Mouse (Mus musculus): Measurements from ENCODE around the gene Tmem181a. TPM values are rescaled to one million over a fixed set of nuclear protein-coding genes. Genes with fewer than 3 reads are reported as not detected.
"Not testable (repeated sequence)": the region's sequence is repeated elsewhere in the genome, so short reads cannot be mapped to it uniquely, and the experiment has no call there.

The Tmem181a gene
- total and polyA plus RNA-seq, 2 experiments from 2014 or later = 59.0 to 71.9 TPM

DNA sequence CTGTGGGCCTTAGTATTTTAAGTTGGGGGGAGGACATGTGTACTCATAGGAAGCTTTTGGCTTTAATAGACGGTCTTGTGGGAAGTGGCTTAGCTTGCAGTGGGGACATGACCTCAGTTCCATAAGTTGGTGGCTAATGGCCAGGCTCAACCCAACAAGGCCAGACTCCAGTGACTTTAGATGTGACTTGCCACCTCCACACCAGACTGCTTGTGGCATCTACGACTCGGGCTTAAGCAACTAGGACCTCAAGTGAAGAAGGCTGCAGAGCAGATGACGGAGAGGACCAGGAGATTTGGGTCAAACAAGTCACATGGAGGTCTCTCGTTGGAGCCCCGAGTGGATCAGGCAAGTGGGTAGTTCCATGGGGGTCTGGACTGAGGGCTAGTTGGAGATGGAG is 18.0 kb downstream of the Tmem181a start:
- not testable (repeated sequence) for H3K4me1 ChIP-seq (ENCODE audit: insufficient read depth); ATAC-seq; H3K4me3 ChIP-seq (ENCODE audit: low read depth, low read length); H3K36me3 ChIP-seq (ENCODE audit: insufficient read depth); H3K27ac ChIP-seq (ENCODE audit: low read depth, low read length); H3K9ac ChIP-seq; DNase-seq; H3K4me2 ChIP-seq (ENCODE audit: low read depth); H3K27me3 ChIP-seq (ENCODE audit: insufficient read depth, low read length); H3K9me3 ChIP-seq (ENCODE audit: low read length)
- WGBS = 99% methylated on average over 4 of the region's 6 CpGs

DNA sequence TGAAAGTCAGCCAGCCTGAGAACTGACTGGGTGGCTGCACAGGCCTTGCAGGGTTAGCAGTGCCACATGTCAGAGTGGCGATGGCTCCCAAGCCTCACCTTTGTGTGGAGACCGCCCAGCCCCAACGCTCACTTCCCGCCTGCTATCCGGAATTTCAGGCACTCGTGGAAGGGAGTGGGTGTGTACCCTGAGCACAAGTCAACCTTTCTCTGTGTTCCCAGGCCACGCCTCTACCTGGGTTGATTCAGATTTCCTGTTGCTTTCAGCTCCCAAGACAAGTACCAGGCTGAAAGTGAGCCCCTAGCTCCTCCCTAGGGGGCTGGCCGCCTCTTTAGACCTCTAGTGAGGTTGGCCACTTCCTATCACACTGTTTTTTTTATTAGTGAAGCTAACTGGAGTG is 22.5 kb downstream of the Tmem181a start:
- DNase-seq, ATAC-seq: not testable (repeated sequence)

DNA sequence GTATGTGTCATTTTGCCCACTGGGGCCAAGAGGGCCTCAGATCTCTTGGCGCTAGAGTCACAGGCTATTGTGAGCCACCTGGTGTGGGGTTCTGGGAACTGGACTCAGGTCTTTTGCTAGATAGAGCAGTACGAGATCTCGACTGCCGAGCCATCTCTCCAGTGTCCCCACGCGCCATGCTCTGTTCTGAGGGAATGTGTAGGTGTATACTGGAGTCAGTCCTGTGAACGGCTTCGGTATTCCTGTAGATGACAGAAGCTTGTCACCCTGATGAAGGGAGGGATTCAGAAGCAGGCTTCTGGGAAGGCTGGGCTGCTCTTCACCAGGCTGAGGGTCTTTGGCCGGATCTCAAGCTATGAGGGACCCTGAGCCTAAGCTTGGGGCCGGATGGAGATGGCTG is 23.1 kb downstream of the Tmem181a start:
- not testable (repeated sequence) for H3K9me3 ChIP-seq (ENCODE audit: low read length); H3K4me1 ChIP-seq (ENCODE audit: insufficient read depth); DNase-seq; H3K27ac ChIP-seq (ENCODE audit: low read depth, low read length); H3K4me3 ChIP-seq (ENCODE audit: low read depth, low read length); H3K27me3 ChIP-seq (ENCODE audit: insufficient read depth, low read length); H3K9ac ChIP-seq; H3K36me3 ChIP-seq (ENCODE audit: insufficient read depth); H3K4me2 ChIP-seq (ENCODE audit: low read depth); ATAC-seq
- 91% methylated on average over 8 of the region's 10 CpGs for WGBS

More for the DNA sequence above, 22.5 kb downstream of the Tmem181a start:
- H3K9me3 ChIP-seq (ENCODE audit: low read length); H3K4me2 ChIP-seq (ENCODE audit: low read depth); H3K4me3 ChIP-seq (ENCODE audit: low read depth, low read length); H3K27ac ChIP-seq (ENCODE audit: low read depth, low read length); H3K9ac ChIP-seq; H3K27me3 ChIP-seq (ENCODE audit: insufficient read depth, low read length); H3K4me1 ChIP-seq (ENCODE audit: insufficient read depth); H3K36me3 ChIP-seq (ENCODE audit: insufficient read depth): not testable (repeated sequence)
- WGBS = 74% methylated on average over 8 of the region's 8 CpGs

DNA sequence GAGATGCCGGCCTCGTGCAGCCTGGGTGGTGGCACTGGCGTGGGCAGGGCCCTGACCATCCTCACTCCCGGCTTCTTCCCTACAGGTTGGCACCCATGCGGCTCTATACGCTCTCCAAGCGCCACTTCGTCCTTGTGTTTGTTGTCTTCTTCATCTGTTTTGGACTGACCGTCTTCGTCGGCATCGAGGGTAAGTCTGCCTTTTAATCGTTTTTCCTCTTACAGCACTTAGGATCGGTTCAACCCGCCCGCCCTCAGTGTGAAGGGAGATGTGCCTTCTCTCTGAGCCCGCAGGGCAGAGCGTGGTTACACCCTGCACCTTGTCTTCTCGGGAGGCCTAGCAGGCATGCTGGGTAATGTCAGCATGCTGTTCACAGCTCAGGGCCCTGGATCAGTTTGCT is 23.9 kb downstream of the Tmem181a start:
- not testable (repeated sequence) for DNase-seq; H3K9me3 ChIP-seq (ENCODE audit: low read length); ATAC-seq; H3K4me3 ChIP-seq (ENCODE audit: low read depth, low read length); H3K27ac ChIP-seq (ENCODE audit: low read depth, low read length); H3K36me3 ChIP-seq (ENCODE audit: insufficient read depth); H3K9ac ChIP-seq; H3K4me2 ChIP-seq (ENCODE audit: low read depth); H3K27me3 ChIP-seq (ENCODE audit: insufficient read depth, low read length); H3K4me1 ChIP-seq (ENCODE audit: insufficient read depth)
- WGBS = 94% methylated on average over 17 of the region's 19 CpGs

DNA sequence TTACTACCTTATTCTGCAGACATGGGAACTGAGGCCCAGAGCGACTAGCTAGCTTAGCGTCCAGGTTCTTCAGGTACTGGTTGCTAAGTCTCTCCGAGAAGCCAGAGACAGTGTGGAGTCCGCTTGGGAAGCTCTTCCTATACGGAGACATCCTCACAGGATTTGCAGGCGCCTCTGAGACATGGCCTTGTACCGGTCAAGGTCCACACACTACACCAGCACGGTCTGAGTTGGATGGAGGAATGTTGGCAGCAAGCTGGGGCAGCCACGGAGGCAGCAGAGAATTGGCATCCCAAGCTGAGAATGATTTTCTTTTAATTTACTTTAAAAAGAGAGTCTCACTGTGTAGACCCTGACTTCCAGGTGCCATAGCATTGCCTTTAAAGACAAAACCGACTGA is 26.5 kb downstream of the Tmem181a start:
- 96% methylated on average over 8 of the region's 10 CpGs for WGBS
- H3K4me3 ChIP-seq (ENCODE audit: low read depth, low read length); ATAC-seq; DNase-seq; H3K27me3 ChIP-seq (ENCODE audit: insufficient read depth, low read length); H3K36me3 ChIP-seq (ENCODE audit: insufficient read depth); H3K27ac ChIP-seq (ENCODE audit: low read depth, low read length); H3K9ac ChIP-seq; H3K4me2 ChIP-seq (ENCODE audit: low read depth); H3K4me1 ChIP-seq (ENCODE audit: insufficient read depth); H3K9me3 ChIP-seq (ENCODE audit: low read length): not testable (repeated sequence)

DNA sequence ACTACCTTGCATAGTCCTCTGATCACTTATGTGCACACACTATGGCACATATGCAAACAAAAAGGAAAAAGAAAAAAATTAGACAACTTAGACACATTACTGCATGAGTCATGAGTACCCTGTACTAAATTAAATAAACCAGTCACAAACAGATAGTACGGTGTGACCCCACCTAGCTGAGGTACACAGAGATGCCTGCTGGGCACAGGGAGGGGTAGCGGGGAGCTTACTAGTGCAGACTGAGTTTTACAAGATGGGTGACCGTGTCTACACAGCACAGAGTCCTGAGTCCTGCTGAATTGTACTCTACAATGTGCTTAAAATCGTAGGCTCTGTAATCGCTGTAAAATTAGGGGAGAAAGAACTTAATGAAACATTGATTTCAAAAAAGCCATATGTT is 29.5 kb downstream of the Tmem181a start:
- not testable (repeated sequence) for H3K9ac ChIP-seq; H3K27me3 ChIP-seq (ENCODE audit: insufficient read depth, low read length); H3K4me3 ChIP-seq (ENCODE audit: low read depth, low read length); ATAC-seq; H3K4me1 ChIP-seq (ENCODE audit: insufficient read depth); H3K4me2 ChIP-seq (ENCODE audit: low read depth); H3K9me3 ChIP-seq (ENCODE audit: low read length); DNase-seq; H3K36me3 ChIP-seq (ENCODE audit: insufficient read depth); H3K27ac ChIP-seq (ENCODE audit: low read depth, low read length)
- 92% methylated on average over 5 of the region's 5 CpGs for WGBS

DNA sequence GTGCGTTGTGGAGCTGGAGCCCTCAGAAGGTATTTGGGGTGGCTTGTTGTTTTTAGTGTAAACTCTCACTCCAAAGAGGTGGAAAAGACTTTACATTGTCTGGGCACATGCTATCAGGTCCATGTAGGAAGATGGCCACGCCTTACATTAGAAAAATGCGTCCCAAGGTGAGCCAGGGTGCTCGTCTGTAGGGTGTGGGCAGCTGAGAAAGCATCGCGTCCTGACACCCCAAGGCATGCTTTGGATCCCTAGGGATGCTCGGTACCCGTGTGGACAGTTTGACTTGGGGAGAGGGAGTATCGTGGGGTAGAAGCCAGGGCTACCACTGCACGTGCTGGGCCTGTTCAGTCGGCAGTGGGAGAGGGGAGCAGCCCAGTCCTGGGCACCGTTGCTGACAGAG is 32.4 kb downstream of the Tmem181a start:
- H3K4me2 ChIP-seq (ENCODE audit: low read depth); H3K4me1 ChIP-seq (ENCODE audit: insufficient read depth); DNase-seq; H3K27me3 ChIP-seq (ENCODE audit: insufficient read depth, low read length); H3K9me3 ChIP-seq (ENCODE audit: low read length); H3K27ac ChIP-seq (ENCODE audit: low read depth, low read length); H3K36me3 ChIP-seq (ENCODE audit: insufficient read depth); ATAC-seq; H3K4me3 ChIP-seq (ENCODE audit: low read depth, low read length); H3K9ac ChIP-seq: not testable (repeated sequence)
- 95% methylated on average over 9 of the region's 12 CpGs for WGBS

DNA sequence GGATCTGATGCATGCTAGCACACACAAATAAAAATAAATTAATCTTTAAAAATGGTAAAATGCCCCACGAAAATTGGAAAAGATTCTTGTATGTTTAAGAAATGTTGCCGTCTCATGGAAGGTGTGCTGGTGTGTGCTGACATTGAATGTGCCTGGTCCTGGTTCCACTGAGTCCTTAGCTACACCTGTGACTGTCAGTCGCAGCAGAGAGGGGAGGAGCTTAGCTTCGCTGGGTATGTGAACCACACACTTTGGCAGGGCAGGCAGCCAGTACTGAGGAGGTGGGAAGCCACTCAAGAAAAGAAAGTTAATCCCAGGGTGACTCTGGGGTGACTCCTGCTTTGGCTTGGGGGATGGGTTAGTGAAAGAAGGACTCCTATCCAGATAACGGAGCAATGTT is 37.2 kb downstream of the Tmem181a start:
- not testable (repeated sequence) for H3K4me2 ChIP-seq (ENCODE audit: low read depth); H3K4me1 ChIP-seq (ENCODE audit: insufficient read depth); H3K27me3 ChIP-seq (ENCODE audit: insufficient read depth, low read length); H3K4me3 ChIP-seq (ENCODE audit: low read depth, low read length); H3K27ac ChIP-seq (ENCODE audit: low read depth, low read length); DNase-seq; H3K36me3 ChIP-seq (ENCODE audit: insufficient read depth); ATAC-seq; H3K9ac ChIP-seq; H3K9me3 ChIP-seq (ENCODE audit: low read length)
- WGBS = no CpG with 5 or more reads among the region's 5 CpGs

DNA sequence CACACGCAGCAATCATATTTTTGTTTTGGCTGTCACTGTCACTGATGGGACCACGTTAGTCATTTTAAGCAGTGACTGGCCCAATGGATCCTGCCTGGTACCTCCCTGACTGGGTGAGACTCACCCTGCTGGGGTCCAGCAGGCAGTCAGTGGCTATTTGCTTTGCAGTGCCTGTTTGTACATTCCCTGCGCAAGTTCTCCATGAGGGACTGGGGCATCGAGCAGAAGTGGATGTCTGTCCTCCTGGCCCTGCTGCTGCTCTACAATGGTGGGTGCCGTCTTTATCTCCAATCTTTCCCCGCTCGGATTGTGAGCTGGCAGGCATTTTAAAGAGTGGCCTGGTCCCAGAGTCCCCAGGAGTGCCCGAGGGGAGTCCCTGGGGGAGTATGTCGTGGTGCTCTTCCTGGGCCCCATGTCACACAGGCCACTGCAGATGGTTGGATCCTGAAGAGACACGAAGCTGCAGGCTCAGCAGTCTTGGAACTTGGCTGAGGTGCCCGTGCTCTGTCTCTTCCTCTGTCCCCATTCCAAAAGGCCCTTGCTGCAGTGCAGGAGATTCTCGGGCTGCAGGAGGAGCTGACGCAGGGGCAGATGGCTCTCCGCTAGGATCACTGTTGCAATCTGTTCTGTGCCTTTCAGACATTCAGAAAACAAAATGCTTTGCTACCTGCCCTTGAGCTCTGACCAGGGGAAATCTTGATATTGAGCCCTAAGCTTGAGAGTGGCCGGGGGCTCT is 40.6 kb downstream of the Tmem181a start:
- not testable (repeated sequence) for DNase-seq; H3K4me3 ChIP-seq (ENCODE audit: low read depth, low read length); ATAC-seq; H3K4me2 ChIP-seq (ENCODE audit: low read depth); H3K36me3 ChIP-seq (ENCODE audit: insufficient read depth); H3K4me1 ChIP-seq (ENCODE audit: insufficient read depth); H3K27me3 ChIP-seq (ENCODE audit: insufficient read depth, low read length); H3K27ac ChIP-seq (ENCODE audit: low read depth, low read length); H3K9ac ChIP-seq; H3K9me3 ChIP-seq (ENCODE audit: low read length)
- 90% methylated on average over 9 of the region's 15 CpGs for WGBS

DNA sequence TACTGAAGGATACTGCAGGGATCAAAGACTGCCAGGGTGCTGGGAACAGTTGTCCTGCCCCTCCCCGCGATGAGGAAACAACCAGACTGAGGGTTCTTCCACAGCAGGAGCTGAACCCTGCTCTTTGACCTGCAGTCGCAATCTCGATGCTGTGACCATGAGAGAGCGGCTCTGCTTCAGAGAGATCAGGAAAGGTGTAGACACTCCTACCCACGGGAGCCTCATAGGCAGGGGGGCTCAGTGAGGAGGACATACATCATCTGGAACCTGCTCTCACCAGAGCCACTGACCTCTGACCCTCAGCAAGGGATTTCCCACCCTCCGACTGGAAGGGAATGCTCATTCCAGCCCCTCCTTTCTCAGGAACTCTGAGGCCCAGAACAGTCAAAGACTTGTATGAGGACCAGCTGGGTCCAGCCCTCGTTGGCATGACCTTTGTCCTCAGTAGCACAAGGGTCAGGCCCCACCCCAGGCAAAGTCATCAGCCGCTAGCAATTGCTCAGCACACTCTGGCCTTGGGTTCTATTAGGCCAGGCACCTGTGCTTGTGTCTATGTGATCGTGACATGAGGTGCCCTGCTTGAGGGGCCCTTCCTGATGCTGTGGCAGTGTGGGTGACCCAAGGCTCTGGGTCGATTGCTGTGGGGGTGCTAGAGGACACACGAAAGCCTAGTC is 43.7 kb downstream of the Tmem181a start:
- WGBS = 81% methylated on average over 5 of the region's 12 CpGs
- H3K4me1 ChIP-seq (ENCODE audit: insufficient read depth); H3K27ac ChIP-seq (ENCODE audit: low read depth, low read length); H3K9me3 ChIP-seq (ENCODE audit: low read length); H3K4me3 ChIP-seq (ENCODE audit: low read depth, low read length); H3K4me2 ChIP-seq (ENCODE audit: low read depth); H3K9ac ChIP-seq; H3K27me3 ChIP-seq (ENCODE audit: insufficient read depth, low read length); DNase-seq; H3K36me3 ChIP-seq (ENCODE audit: insufficient read depth); ATAC-seq: not testable (repeated sequence)
